Mouse (Mus musculus) liver (tissue): ENCODE data around the gene Taar8a.
"Not testable (repeated sequence)": the region's sequence is repeated elsewhere in the genome, so short reads cannot be mapped to it uniquely, and the experiment has no call there.

ENCODE experiments used
- DNase-seq: peaks from one replicate; pipeline ENCODE4 v3.0.0-alpha.2; 2020; ENCODE audit warnings: mixed read lengths

Gene Taar8a

GRCm38 (mm10) chr10:24076200-24076599 lies at the start of gene Taar8a:
Taar8a (plus strand) TSS chr10:24076500.
- DNase-seq, result not testable (repeated sequence)

GRCm38 (mm10) chr10:24026922-24027321 lies 49.4 kb upstream of the Taar8a start, which contains the start of gene Taar7d:
Taar7d (plus strand) TSS chr10:24027222.
- DNase-seq, result no peak

GRCm38 (mm10) chr10:24031347-24031746 lies 45.0 kb upstream of the Taar8a start:
- DNase-seq, result no peak

- no peak for DNase-seq
These were observed 39.0 kb upstream of the Taar8a start, which contains the start of gene Taar7e for GRCm38 (mm10) chr10:24037314-24037713. Taar7e (plus strand) TSS chr10:24037614.

GRCm38 (mm10) chr10:24040120-24040869 lies 36.0 kb upstream of the Taar8a start:
- DNase-seq, result no peak

GRCm38 (mm10) chr10:24049210-24049609 lies 27.1 kb upstream of the Taar8a start, which contains the start of gene Taar7f:
Taar7f (plus strand) TSS chr10:24049510.
- DNase-seq, result no peak

GRCm38 (mm10) chr10:24052039-24052438 lies 24.3 kb upstream of the Taar8a start:
- no peak for DNase-seq

GRCm38 (mm10) chr10:24058986-24059385 lies 17.3 kb upstream of the Taar8a start:
- no peak for DNase-seq

- DNase-seq, result not testable (repeated sequence)
These were observed 1.5 kb upstream of the Taar8a start for GRCm38 (mm10) chr10:24074751-24075150.

- DNase-seq, result peak; percentile 36
These were observed 3.9 kb downstream of the Taar8a start for GRCm38 (mm10) chr10:24080166-24080565.

GRCm38 (mm10) chr10:24085936-24086335 lies 9.6 kb downstream of the Taar8a start:
- no peak for DNase-seq

- DNase-seq, result peak; percentile 13
These were observed 10.3 kb downstream of the Taar8a start for GRCm38 (mm10) chr10:24086555-24086954.

GRCm38 (mm10) chr10:24087168-24087567 lies 10.9 kb downstream of the Taar8a start:
- no peak for DNase-seq

GRCm38 (mm10) chr10:24092194-24092593 lies 15.9 kb downstream of the Taar8a start, which contains the start of gene Taar8b:
Taar8b (minus strand) TSS chr10:24092294.
- DNase-seq, result no peak

GRCm38 (mm10) chr10:24097010-24097409 lies 20.7 kb downstream of the Taar8a start:
- DNase-seq, result not testable (repeated sequence)

- not testable (repeated sequence) for DNase-seq
These were observed 25.5 kb downstream of the Taar8a start, which contains the start of gene Taar8c for GRCm38 (mm10) chr10:24101812-24102211. Taar8c (minus strand) TSS chr10:24101912.

- not testable (repeated sequence) for DNase-seq
These were observed 27.0 kb downstream of the Taar8a start for GRCm38 (mm10) chr10:24103299-24103698.

- no peak for DNase-seq
These were observed 31.4 kb downstream of the Taar8a start for GRCm38 (mm10) chr10:24107747-24108146.

GRCm38 (mm10) chr10:24108236-24108635 lies 31.9 kb downstream of the Taar8a start:
- DNase-seq, result no peak

- not testable (repeated sequence) for DNase-seq
These were observed 33.1 kb downstream of the Taar8a start, which contains the start of gene Taar9 for GRCm38 (mm10) chr10:24109434-24109833. Taar9 (minus strand) TSS chr10:24109534.

GRCm38 (mm10) chr10:24111116-24111778 lies 34.9 kb downstream of the Taar8a start:
- DNase-seq, result peak; percentile 52
